Mouse (Mus musculus) left cerebral cortex, adult 8-10 months (tissue): ENCODE results near the gene Acbd7. TPM values are rescaled to one million over a fixed set of nuclear protein-coding genes. Genes with fewer than 3 reads are reported as not detected.

Experiments used
- DNase-seq, 2 experiments: peaks; one replicate each; pipeline ENCODE4 v3.0.0; 2022; ENCODE audit warnings: low spot score in 2 of 2
- total RNA-seq, 4 experiments: library from RNA; stranded (reverse); gene quantifications; 2 replicates each; pipeline ENCODE4 v1.2.4; 2022

Acbd7 gene
- 1 to 10 TPM in 2 of 4 experiments, not detected in 2; 1.0 to 1.6 TPM for total RNA-seq

DNA sequence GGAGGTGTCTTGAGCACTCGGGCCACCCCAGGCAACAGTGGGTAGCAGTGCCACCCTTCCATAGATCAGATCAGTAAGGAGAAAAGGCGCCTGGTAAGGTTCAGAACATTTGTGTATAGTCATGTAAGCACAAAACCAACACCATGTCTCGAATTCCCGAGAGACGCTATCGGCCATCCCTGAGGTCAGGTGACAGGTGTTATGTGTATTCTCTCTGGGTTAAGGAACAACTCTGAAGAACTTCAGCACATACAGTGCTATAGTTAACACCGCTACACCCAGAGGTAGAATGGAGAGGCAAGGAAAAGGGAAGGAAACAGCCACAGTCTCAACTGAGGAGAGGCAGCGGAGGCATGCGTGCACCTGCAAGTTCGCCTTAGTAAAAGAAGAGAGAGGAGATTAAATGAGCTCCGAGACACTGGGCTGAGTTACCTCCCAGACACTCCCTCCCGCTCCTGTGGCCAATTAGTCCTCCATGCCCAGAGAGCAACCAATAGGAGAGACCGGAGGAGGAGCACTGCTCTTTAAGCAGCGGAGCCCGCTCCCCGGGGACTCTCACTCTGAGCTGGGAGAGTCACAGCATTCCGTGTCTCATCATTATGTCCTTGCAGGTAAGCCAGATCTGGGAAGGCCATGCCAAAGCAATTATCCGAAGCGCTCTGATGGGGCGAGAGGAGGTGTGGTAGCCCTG, at the start of gene Acbd7:
TSS of gene Acbd7 (plus strand) at position 558 of the 691 bp plus-strand sequence.
- DNase-seq, result peak; percentile 21 to 62

DNA sequence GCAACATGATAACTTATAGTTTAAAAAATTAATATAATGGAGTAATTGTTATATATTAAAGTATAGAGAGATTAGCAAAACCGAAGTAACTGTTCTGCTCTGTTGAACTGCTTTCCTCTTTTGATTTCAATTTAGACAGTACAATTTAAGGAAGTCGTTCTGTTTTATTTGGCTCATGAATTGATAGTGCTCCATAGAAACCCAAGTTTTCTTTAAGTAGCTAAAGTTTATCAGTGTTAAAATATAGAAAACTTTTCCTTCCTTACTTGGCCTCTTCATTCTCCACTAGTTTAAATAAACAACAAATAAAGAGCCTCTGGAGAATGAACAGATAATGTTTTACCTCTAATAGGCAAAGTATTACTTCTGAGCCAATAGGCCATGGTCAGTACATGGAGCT, 49.7 kb upstream of the Acbd7 start:
- no peak for DNase-seq

DNA sequence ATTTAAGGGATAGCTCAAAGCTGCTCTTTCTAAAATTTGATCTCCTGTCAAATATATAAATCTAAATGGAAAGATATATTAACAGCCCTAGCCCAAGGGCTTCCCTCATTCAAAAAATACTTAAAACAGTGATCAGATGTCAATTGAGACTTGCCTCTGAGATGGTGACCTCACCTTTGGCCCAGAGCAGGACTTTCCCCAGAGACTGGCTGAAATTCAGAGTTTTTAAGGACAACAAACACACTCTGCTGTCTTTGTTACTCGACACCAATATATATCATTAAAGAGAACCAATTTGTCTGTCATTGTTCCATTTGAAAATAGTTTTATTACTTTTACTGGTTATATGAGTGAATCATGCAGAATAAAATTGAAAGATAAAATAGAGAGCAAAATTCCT, 46.4 kb upstream of the Acbd7 start:
- no peak for DNase-seq

GRCm38 (mm10) chr2:3292170-3292569, 43.8 kb upstream of the Acbd7 start:
- DNase-seq, result no peak

DNA sequence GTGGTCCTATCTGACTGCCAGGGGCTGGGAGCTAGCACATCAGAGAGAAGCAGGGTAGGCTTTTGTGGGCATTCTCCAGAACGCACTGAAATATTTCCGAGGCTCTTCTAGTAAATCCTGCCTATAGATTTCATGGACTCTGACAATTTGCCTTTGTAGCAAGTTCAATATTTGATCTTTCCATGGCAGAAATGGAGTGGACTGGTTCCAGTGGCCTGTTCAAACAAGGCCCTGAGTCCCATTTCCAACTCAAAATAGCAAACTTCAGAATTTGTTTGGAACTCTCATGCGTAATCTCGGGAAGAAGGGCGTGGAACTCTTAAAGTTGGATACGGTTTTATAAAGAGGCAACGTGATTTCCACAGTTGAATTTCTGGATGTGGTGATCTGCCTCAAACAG, 40.1 kb upstream of the Acbd7 start:
- no peak for DNase-seq

DNA sequence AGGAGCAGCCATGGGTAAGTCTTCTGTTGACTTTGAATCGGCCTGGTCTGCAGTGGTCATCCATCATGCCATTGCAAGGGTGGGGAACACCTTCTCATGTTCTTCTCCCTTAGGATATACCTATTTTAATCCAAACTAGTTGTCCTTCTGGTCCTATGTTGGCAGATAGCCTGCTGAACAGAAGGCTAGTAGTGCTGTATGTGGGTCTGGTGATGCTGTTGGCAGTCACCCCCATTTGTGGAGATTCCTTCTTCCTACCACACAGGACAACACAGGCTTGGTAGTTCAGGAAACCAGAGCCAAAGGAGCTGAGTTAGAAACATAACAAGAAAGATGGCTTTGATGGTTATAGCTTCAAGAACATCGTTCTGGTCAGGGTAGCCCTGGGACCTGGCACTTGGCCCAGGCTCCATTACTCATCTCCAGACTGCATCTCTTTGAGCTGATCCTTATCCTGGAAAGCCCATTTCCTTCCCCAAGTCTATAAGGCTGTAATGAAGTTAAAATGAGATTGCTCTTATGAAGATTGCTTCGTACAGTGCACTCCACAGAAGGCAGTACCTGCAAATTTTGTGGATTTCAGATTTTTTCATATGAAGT, 30.4 kb upstream of the Acbd7 start:
- DNase-seq, result peak in 1 of 2 experiments; percentile 33

DNA sequence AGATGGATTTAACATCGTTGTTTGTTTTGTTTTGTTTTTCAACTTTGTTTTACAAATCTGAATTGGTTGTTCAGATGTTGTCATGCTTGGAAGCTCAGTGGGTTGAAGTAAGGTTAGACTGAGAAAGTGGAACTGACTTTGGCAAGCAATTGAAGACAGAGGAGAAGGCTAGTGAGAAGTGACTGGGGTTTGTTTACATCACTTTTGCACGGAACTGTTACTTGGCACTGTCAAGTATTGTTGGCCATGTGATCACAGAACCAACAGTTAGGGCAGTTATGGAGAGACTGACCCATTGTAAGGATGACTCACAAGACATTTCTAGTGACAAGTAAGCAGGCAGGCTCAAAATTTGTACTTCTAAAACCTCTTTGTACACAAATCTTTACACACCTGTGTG, 12.8 kb upstream of the Acbd7 start:
- no peak for DNase-seq

- no peak for DNase-seq
Measured at GRCm38 (mm10) chr2:3324381-3325130, 11.4 kb upstream of the Acbd7 start.

DNA sequence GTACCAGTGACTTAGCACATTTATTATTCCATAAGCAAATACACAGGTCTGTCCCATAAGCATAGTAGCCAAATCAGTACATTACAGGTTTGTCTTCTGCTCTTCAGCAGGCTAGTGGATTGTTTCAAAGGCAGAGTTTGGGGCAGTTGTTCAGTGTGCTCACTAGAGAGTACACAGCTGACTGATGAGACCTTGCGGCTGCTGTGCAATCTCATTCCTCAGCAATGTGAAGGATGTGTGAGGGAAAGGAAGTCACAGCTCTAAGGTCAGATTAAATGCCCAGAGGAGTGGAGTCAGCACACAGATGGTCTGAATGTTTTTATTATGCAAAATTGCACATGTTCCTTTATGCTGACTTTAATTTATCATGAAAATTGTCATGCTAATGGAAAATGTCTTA, 9.4 kb upstream of the Acbd7 start:
- no peak for DNase-seq

GRCm38 (mm10) chr2:3327351-3327750, 8.6 kb upstream of the Acbd7 start:
- peak in 1 of 2 experiments; percentile 25 for DNase-seq

DNA sequence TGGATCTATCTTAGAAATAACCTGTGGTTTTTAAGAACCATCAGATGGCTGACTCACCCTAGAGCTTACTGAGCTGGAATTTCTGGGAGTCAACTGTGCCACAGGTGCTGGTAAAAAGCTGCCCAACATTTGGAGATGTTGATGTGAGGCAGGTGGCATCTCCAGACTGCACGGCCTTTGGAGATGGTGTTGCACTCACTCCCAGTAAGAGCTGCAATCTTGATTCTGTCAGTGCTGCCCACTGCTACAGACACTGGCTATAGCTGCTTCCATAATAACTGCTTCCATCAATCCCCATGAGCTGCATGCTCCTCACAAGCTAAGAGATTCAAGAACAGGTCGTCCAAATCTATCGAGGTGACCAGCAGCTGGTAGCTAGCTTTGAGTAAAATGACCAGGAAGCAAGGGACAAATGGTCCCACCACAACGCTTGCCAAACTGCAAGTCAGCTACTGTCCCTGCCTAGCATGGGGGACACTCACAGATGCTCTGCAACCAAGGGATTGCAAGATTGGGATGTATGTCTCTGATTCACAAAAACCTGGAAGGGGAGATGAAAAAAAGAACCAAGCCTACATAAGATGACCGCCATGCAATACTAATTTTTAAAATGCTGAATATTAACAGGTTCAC, 4.8 kb upstream of the Acbd7 start:
- peak in 1 of 2 experiments; percentile 25 for DNase-seq

GRCm38 (mm10) chr2:3332056-3332455, 3.9 kb upstream of the Acbd7 start:
- no peak for DNase-seq

GRCm38 (mm10) chr2:3332484-3333242, 3.3 kb upstream of the Acbd7 start, which contains the start of gene Rpp38:
TSS of gene Rpp38 (minus strand) at chr2:3332643.
- peak; percentile 97 to 99 for DNase-seq

GRCm38 (mm10) chr2:3333761-3334160, 2.2 kb upstream of the Acbd7 start:
- no peak for DNase-seq

GRCm38 (mm10) chr2:3348422-3348821, 12.5 kb downstream of the Acbd7 start:
- no peak for DNase-seq

DNA sequence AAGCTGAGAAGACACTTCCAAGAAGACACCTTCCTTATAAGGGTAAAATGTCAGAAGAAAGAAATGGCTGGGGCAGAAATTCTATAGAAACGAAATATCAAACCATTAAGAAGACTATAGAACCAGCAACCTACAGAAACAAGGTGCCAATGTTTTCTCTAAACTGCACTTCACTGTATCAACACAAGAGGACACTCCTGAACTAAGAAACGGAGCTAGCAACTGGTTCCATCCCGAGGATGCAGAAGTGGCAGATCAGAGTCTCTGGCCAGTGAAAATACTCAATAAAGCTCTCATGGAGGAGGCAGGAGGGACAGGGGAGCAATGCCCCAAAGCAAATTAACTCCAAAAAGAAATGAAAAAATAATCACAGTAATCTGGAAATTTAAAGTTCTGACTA, 13.0 kb downstream of the Acbd7 start:
- no peak for DNase-seq

GRCm38 (mm10) chr2:3353160-3353559, 17.2 kb downstream of the Acbd7 start:
- DNase-seq, result no peak

DNA sequence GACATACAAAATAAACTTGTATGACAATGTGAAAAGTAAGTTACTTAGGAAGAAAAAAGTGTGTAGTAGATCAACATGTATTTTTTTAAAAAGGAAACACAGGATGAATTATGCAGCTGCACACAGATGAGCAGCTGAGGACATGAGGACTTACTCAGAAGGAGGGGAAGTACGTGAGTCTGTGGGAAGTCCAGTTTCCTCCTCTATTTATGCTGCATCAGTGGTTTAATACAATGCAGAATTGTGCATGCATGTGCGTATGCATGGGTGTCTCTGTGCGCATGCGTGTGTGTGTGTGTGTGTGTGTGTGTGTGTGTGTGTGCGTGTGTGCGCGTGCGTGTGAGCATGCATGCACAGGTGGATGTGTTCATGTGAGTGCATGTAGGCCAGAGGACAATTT, 19.8 kb downstream of the Acbd7 start:
- no peak for DNase-seq

DNA sequence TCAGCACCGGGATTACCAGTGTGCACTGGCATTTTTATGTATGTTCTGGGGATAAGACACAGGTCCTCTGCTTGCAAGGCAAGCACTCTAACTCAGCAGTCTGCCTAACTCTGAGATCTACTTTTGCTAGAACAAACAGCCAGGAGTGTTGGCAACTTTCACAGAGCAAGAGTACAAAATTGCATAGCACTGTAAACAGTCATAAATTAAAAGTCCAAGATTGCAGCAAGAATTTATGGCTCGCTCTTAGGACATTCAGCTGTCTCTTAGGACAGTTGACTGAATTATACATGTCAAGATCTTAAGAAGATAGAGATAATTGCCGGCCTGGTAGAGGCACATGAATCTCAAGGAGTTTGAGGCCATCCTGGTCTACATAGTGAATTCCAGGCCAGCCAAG, 20.3 kb downstream of the Acbd7 start:
- DNase-seq, result no peak

- no peak for DNase-seq
Measured at GRCm38 (mm10) chr2:3357887-3358286, 21.9 kb downstream of the Acbd7 start.

DNA sequence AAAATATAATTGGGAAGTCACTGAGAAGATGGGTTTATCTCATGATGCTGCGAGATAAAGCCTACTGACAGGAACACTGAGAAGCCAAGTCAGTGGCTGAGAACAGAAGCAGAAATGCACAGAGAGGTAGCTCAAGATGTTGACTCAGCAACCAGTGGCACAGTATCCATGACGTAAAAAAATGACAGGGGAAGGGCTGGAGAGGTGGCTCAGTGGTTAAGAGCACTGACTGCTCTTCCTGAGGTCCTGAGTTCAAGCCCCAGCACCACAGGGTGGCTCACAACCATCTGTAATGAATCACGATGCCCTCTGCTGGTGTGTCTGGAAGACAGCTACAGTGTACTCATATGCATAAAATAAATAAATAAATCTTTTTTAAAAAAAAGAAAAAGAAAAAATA, 25.1 kb downstream of the Acbd7 start:
- no peak for DNase-seq
